Mouse (Mus musculus) c-Kit-positive CD71-positive TER-119-positive erythroid progenitor cells, embryonic 14.5 days (primary cell): ENCODE measurements around the gene Gm21693.
"Not testable (repeated sequence)": the region's sequence is repeated elsewhere in the genome, so short reads cannot be mapped to it uniquely, and the experiment has no call there.

ENCODE experiments used
- DNase-seq: peaks from one replicate; pipeline ENCODE4 v3.0.0-alpha.2; 2013; ENCODE audit warnings: low spot score

Gene Gm21693

GRCm38 (mm10) chrY:3345229-3345628 lies at the start of gene Gm21693:
Gene Gm21693, minus strand, starts transcription at chrY:3345329.
- not testable (repeated sequence) for DNase-seq

GRCm38 (mm10) chrY:3340661-3341060 lies 4.5 kb downstream of the Gm21693 start:
- DNase-seq, result not testable (repeated sequence)

- DNase-seq, result not testable (repeated sequence)
These were observed 38.8 kb downstream of the Gm21693 start, which contains the start of gene Gm21677 for GRCm38 (mm10) chrY:3306349-3306748. Gene Gm21677, minus strand, starts transcription at chrY:3306449.
